Mouse (Mus musculus) CD4-positive naive resting alpha-beta T cell, adult 57 days (primary cell): ENCODE results near the gene Atxn7l3b. TPM values are rescaled to one million over a fixed set of nuclear protein-coding genes. Genes with fewer than 3 reads are reported as not detected.

Source experiments
- total RNA-seq: library from RNA; stranded (reverse); gene quantifications from one replicate; pipeline ENCODE4 v1.2.4, GENCODE M21; 2023

Gene Atxn7l3b
- 60.2 TPM for total RNA-seq

GRCm38 (mm10) chr10:112928452-112929221 is at the start of gene Atxn7l3b:
Atxn7l3b (minus strand) TSS chr10:112929001.

